Mouse (Mus musculus) erythroblast, embryonic 14.5 days (primary cell): ENCODE data around the gene Ntrk3. TPM values are rescaled to one million over a fixed set of nuclear protein-coding genes. Genes with fewer than 3 reads are reported as not detected.

ENCODE experiments used
- H3K27me3 ChIP-seq: 2 replicates; pipeline ENCODE4 v1.6.1; 2012; ENCODE audit warnings: inconsistent platforms; ENCODE audit not compliant: control insufficient read depth
- H3K36me3 ChIP-seq: 2 replicates; pipeline ENCODE4 v1.6.1; 2012; ENCODE audit warnings: mild to moderate bottlenecking, inconsistent platforms; ENCODE audit not compliant: control insufficient read depth
- H3K4me1 ChIP-seq: 2 replicates; pipeline ENCODE4 v1.6.1; 2012; ENCODE audit warnings: inconsistent platforms; ENCODE audit not compliant: control insufficient read depth
- H3K4me3 ChIP-seq: replicated peaks from 2 replicates; pipeline ENCODE3; 2012; ENCODE audit warnings: moderate library complexity, mild to moderate bottlenecking, inconsistent platforms
- H3K9me3 ChIP-seq: 2 replicates; pipeline ENCODE4 v1.6.1; 2012; ENCODE audit warnings: low read length, inconsistent platforms, mixed read lengths; ENCODE audit not compliant: control insufficient read depth
- GATA1 ChIP-seq: IDR thresholded peaks from 2 replicates; pipeline ENCODE4 v1.6.1; 2012; ENCODE audit warnings: low read length, inconsistent platforms, mixed read lengths
- TAL1 ChIP-seq: IDR thresholded peaks from 3 replicates; pipeline ENCODE4 v1.6.1; 2012; ENCODE audit warnings: low read length, inconsistent platforms, mixed read lengths
- polyA plus RNA-seq: library from polyadenylated mRNA; stranded (reverse); fragments of >175 nt; gene quantifications from 2 replicates; pipeline ENCODE4 v1.2.3, GENCODE M21; 2012

Gene Ntrk3
- polyA plus RNA-seq, 1 experiment, result not detected

GRCm38 (mm10) chr7:78248119-78248642, 489.6 kb downstream of the Ntrk3 start:
- H3K36me3 ChIP-seq, result no peaks in the 10 kb centered on the region
- H3K27me3 ChIP-seq, result no peaks in the 10 kb centered on the region
- H3K9me3 ChIP-seq, result peaks cover 11% of the 10 kb centered on the region
- H3K4me3 ChIP-seq, result no peak overlapping the region
- TF ChIP-seq TAL1 (no peak), GATA1 (no peak)
- no peaks in the 10 kb centered on the region for H3K4me1 ChIP-seq

- Histone ChIP-seq H3K4me3 (no peak overlapping the region), H3K36me3 (no peaks in the 10 kb centered on the region), H3K4me1 (no peaks in the 10 kb centered on the region), H3K27me3 (no peaks in the 10 kb centered on the region), H3K9me3 (no peaks in the 10 kb centered on the region)
- TF ChIP-seq TAL1 (no peak), GATA1 (no peak)
Measured at GRCm38 (mm10) chr7:78239012-78239411, 498.8 kb downstream of the Ntrk3 start.

DNA sequence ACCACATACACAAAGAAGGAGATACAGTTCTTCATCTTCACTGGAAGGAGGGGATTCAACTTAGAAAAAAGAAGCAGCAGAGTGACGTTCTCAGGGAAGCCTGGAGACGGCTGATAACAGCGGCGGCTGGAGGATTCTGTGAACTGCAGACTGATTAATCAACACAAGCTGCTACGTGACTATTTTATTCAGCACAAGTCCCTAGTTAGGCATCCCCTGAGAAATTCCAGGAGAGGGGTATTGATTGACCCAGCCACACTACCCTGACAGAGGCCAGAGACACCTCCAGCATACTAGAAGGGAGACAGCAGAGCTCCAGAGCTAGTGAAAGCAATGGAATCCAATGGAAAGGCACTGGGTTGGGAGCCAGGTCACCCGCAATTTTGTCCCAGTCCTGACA, 516.1 kb downstream of the Ntrk3 start:
- H3K36me3 ChIP-seq, result no peaks in the 10 kb centered on the region
- H3K4me3 ChIP-seq, result no peak overlapping the region
- H3K27me3 ChIP-seq, result no peaks in the 10 kb centered on the region
- TF ChIP-seq GATA1 (no peak), TAL1 (no peak)
- no peaks in the 10 kb centered on the region for H3K4me1 ChIP-seq
- peaks cover 9% of the 10 kb centered on the region for H3K9me3 ChIP-seq

- H3K9me3 ChIP-seq, result peaks cover 8% of the 10 kb centered on the region; the same call in 1 of the 2 replicates
- no peak for TF ChIP-seq GATA1
- TF ChIP-seq TAL1, result no peak
- H3K27me3 ChIP-seq, result no peaks in the 10 kb centered on the region
- no peaks in the 10 kb centered on the region for H3K4me1 ChIP-seq
- H3K4me3 ChIP-seq, result no peak overlapping the region
- H3K36me3 ChIP-seq, result no peaks in the 10 kb centered on the region
Measured at GRCm38 (mm10) chr7:78220949-78221348, 516.9 kb downstream of the Ntrk3 start.

GRCm38 (mm10) chr7:78190931-78191653, 546.7 kb downstream of the Ntrk3 start:
- TF ChIP-seq TAL1, result no peak
- TF ChIP-seq GATA1, result no peak

DNA sequence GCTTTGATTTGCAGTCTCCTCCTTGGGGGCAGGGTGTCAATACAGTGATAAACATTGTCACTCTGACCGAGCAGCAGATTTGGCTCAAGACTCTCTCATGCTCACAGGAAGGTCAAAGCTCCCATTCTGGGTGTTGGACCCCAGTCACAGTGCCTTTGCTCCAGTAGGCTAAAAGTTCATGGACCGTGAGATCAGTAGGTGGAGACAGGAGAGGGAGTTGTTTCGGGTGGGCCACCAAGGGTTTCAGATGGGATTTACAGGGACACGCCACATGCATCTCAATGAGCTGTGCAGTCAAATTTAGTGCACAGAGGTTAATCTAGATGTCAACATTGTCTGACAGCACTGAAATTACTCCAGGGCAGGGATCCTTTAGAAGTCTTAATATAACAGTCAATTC, 552.2 kb downstream of the Ntrk3 start:
- Histone ChIP-seq H3K36me3 (no peaks in the 10 kb centered on the region), H3K27me3 (no peaks in the 10 kb centered on the region), H3K4me3 (no peak overlapping the region), H3K9me3 (no peaks in the 10 kb centered on the region; the same call in 1 of the 2 replicates), H3K4me1 (no peaks in the 10 kb centered on the region)
- TF ChIP-seq GATA1, result no peak

More at GRCm38 (mm10) chr7:78190931-78191653, 546.7 kb downstream of the Ntrk3 start:
- no peaks in the 10 kb centered on the region for H3K4me1 ChIP-seq
- no peaks in the 10 kb centered on the region for H3K36me3 ChIP-seq
- H3K9me3 ChIP-seq, result peaks cover 2% of the 10 kb centered on the region; the same call in 1 of the 2 replicates
- no peaks in the 10 kb centered on the region for H3K27me3 ChIP-seq
- H3K4me3 ChIP-seq, result no peak overlapping the region

DNA sequence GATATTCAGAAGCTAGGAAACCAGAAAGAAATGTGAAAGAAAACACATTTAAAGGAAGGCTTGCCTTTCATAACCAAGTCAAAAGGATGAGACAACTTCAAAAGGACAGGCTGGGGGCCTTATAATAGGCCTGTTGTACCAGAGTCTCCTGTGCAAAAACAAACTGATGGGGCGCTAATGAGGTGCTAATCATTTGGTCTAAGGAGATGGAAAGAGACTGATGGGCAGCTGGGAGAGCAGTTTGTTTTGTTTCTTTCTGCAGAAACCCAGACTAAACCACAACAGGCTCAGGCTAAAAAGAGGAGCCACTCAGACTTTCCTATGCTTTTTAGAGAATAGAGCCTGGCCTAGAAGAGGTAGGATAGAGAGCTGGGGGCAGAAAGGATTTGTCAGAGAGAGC, 554.4 kb downstream of the Ntrk3 start:
- H3K4me3 ChIP-seq, result no peak overlapping the region
- H3K9me3 ChIP-seq, result no peaks in the 10 kb centered on the region
- no peaks in the 10 kb centered on the region for H3K27me3 ChIP-seq
- TF ChIP-seq TAL1 (no peak), GATA1 (no peak)
- H3K4me1 ChIP-seq, result no peaks in the 10 kb centered on the region
- no peaks in the 10 kb centered on the region for H3K36me3 ChIP-seq

- no peak overlapping the region for H3K4me3 ChIP-seq
- TF ChIP-seq GATA1 (no peak), TAL1 (no peak)
- H3K36me3 ChIP-seq, result no peaks in the 10 kb centered on the region
- H3K9me3 ChIP-seq, result no peaks in the 10 kb centered on the region; the same call in 1 of the 2 replicates
- H3K27me3 ChIP-seq, result no peaks in the 10 kb centered on the region
- H3K4me1 ChIP-seq, result no peaks in the 10 kb centered on the region
Measured at GRCm38 (mm10) chr7:78179996-78180665, 557.7 kb downstream of the Ntrk3 start.

DNA sequence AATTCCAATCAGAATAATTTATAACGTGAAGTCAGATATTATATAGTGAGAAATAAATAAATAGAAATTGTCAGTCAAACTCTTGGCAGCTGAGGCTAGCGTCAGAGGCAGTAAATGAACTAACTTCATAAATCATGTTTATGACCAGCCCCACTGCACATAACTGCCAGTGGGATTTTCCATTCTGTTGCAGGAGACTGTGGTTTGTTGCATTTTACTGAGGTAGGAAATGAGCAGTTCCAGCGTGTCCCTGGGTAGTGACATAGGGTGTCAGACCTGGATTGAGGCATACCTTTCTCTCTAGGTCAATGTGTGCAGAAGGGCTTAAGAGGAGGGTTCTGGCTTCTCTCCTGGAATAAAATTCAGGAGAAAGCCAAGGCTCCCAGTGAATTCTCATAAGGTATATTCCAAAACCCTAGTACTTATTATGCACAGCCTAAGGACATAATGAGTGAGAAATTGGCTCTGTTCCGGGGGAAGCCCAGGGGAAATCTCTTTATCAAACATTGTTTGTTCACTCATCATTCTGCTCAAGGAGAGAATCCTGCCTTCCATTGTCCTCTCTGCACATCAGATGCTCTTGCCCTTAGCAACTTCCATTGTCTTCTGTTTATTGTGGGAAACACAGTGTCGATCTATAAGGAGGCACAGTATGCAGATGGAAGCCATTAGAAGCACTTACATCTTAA, 565.4 kb downstream of the Ntrk3 start:
- no peak for TF ChIP-seq GATA1
- no peak for TF ChIP-seq TAL1
- H3K36me3 ChIP-seq, result no peaks in the 10 kb centered on the region
- H3K9me3 ChIP-seq, result no peaks in the 10 kb centered on the region
- H3K4me3 ChIP-seq, result no peak overlapping the region
- H3K27me3 ChIP-seq, result no peaks in the 10 kb centered on the region
- H3K4me1 ChIP-seq, result no peaks in the 10 kb centered on the region
